Mouse (Mus musculus) adipocyte (in vitro differentiated cells): Measurements from ENCODE around the gene Cfb.
A peak's percentile ranks its signal among the peaks of the same experiment; 100 is the strongest.
"Not testable (repeated sequence)": the region's sequence is repeated elsewhere in the genome, so short reads cannot be mapped to it uniquely, and the experiment has no call there.

Experiments
- DNase-seq: peaks from one replicate; pipeline ENCODE4 v3.0.0-alpha.2; 2016; ENCODE audit warnings: low spot score

Cfb gene

DNA sequence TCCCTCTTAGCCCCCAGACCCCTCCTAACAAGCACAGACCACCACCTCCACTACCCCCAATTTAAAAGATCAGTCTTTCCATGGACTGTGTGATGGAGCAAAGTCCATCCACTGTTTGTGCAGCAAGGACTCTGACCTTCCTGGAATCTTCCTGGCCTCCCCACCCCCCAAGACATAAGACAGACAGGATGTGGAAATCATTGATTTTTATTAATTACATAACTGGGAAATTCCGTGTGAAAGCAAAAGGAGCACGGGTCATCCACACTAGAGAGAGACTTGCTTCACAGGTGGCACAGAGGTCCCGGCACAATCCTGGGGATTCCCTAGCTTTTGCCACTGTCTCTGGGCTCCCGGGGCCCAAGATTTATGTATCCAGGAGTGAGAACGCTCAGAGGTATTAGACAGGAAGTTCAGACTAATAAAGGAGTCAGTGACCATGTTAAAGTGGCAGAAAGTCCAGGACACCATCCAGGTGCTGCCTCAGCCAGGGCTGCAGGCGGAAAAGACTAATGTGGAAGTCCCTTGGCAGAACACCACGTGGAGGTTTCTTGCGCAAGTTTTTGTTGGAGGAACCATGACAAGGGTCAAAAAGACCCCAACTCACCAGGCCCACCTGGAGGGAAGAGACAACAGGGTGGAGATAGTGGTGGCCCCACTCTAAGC lies at the start of gene Cfb:
Cfb (minus strand) TSS at position 103 of the 666 bp plus-strand sequence.
- DNase-seq = peak; percentile 50

DNA sequence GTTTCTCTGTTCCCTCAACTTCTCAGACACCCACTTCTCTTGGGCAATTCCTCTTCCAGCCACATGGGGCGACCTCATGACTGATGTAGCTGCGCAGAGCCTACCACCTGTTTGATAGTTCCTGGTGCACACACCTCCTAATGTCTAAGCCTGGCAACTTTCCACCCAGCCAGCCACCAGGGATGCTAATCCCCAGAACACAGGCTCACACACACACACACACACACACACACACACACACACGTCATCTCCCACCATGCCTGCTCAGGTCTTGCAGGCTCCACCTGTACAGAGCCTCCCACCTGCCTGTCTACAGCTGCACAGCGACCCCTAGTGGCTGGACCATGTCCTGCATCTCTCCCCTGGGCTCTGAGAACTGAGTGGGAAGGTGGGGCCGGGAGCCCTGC lies 49.6 kb upstream of the Cfb start:
- DNase-seq = peak; percentile 59

DNA sequence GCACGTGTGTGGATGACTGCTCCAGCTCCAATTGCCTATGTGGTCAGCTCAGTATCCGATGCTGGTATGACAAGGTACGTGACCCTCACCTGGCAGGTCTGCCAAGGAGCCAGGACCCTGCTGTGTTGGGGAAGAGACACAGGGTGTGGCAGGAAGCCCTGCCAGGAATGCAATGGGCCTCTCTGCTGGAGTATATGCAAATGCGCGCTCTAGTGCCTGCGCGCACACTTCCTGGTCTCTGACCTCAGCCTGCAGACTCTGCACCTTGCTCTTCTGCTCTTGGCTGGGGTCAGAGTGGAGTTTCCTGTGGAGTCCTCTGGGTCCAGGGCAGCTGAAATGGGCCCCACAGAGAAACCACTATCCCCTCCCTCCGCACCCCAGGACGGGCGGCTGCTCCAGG lies 48.7 kb upstream of the Cfb start:
- DNase-seq = no peak

DNA sequence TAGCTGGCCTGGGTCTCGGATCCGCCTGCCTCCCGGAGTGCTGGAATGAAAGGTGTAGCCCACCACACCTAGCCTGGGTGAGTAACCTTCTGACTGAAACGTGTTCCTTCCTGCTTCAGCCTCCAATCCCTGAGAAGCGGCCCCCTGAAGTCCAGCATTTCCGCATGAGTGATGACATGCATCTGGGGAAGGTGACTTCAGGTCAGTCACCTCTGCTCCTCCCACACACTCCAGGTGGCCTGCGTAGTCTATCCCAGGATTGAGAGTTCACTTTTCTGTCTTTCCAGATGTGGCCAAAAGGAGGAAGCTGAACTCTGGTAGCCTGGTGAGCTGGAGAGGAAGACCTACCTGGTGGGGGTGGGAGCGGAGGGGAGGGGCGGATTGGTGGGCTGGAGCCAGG lies 40.6 kb upstream of the Cfb start:
- no peak for DNase-seq

DNA sequence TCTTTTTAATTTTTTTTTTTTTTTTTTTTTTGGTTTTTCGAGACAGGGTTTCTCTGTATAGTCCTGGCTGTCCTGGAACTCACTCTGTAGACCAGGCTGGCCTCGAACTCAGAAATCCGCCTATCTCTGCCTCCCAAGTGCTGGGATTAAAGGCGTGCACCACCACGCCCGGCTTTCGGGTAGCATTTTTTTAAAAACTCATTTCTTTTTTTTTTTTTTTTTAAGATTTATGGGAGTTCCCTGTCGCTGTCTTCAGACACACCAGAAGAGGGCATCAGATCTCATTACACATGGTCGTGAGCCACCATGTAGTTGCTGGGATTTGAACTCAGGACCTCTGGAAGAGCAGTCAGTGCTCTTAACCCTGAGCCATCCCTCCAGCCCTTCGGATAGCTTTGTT lies 39.6 kb upstream of the Cfb start:
- DNase-seq = not testable (repeated sequence)

DNA sequence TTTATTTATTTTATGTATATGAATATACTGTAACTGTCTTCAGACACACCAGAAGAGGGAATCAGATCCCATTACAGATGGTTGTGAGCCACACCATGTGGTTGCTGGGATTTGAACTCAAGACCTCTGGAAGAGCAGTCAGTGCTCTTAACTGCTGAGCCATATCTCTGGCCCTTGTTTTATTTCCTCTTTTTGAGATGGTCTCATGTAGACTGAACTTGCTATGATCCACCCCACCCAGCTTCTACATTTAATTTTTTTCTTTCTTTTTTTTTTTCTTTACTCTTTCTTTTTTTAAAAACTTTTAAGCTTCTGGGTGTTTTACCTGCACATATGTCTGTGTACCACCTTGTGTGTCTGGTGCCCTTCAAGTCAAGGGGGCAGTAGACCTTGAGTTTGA lies 38.5 kb upstream of the Cfb start:
- DNase-seq = not testable (repeated sequence)

DNA sequence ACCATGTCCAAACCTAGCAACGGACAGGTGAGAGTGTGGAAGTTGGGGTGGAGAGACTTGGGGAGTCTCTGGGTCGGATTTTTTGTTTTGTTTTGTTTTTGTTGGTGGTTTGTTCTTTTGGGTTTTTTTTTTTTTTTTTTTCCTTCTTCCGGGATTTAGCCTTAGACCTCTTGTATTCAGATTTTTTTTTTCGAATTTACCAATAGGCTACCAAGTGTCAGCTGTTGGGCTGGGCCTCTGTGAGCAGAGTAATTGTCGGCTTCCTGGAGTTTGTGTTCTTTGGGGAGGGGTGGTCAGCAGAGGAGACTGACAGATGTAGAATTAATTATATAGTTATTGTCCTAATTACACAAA lies 37.5 kb upstream of the Cfb start:
- peak; percentile 88 for DNase-seq

DNA sequence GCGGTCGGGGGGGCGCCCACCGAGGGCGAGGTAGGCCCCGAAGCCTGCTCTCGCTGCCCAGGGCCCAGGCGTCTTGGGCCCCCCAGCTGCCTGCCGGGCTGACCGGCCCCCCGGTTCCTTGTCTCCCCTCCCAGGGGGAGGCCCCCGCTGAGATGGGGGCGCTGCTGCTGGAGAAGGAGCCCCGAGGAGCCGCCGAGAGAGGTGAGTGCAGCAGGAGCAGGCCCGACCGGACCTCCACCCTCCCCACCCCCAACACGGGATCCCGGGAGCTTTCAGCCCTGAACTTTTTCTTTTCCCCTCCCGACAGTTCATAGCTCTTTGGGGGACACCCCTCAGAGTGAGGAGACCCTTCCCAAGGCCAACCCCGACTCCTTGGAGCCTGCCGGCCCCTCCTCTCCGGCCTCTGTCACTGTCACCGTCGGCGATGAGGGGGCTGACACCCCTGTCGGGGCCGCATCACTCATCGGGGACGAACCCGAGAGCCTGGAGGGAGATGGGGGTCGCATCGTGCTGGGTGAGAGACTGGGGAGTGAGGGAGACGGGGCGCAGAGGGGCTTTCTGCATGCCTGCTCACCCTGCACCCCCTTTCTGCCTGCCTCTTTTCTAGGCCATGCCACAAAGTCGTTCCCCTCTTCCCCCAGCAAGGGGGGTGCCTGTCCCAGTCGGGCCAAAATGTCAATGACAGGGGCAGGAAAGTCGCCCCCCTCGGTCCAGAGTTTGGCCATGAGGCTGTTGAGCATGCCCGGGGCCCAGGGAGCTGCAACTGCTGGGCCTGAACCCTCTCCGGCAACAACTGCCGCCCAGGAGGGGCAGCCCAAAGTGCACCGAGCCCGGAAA lies 37.0 kb upstream of the Cfb start:
- DNase-seq = peak; percentile 48

DNA sequence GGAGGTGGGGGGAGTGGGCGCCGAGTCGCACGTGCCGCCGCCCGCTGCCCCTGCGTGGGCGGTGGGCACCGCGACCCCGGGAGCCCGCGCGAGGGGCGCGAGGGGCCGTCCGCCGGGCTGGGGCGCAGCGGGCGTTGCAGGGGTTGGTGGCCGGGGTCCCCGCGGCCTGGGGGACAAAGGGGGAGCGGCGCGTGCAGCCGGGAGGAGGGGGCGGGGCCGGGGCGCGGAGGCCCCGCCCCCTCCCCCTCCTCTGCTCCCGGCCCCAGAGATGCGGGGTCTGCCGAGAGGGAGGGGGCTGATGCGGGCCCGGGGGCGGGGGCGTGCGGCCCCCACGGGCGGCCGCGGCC lies 36.4 kb upstream of the Cfb start:
- DNase-seq = no peak

DNA sequence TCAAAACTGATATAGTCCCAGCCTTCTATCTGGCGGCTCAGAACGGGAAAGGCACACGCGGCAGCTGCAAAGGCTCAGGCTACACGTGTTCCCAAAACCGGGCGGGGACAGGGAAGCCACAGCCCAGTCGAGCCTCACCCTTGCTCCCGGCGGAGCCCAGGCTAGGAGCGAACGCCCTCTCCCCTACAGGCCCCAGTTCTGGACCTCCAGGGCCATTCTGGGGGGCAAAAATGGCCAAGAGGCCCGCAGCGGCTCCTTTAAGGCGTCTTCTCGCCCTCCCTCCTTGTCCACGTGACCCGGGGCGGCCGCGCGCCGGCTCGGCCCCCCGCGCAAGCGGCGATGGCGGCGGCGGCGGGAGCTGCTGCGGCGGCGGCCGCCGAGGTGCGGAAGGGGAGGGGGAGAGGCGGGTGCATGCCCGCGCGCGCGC lies 35.9 kb upstream of the Cfb start, which contains the start of the genes C2 and Ehmt2:
C2 (minus strand) TSS at position 106 of the 427 bp plus-strand sequence.
Ehmt2 (plus strand) TSS at position 310 of the 427 bp plus-strand sequence.
- peak; percentile 87 for DNase-seq

DNA sequence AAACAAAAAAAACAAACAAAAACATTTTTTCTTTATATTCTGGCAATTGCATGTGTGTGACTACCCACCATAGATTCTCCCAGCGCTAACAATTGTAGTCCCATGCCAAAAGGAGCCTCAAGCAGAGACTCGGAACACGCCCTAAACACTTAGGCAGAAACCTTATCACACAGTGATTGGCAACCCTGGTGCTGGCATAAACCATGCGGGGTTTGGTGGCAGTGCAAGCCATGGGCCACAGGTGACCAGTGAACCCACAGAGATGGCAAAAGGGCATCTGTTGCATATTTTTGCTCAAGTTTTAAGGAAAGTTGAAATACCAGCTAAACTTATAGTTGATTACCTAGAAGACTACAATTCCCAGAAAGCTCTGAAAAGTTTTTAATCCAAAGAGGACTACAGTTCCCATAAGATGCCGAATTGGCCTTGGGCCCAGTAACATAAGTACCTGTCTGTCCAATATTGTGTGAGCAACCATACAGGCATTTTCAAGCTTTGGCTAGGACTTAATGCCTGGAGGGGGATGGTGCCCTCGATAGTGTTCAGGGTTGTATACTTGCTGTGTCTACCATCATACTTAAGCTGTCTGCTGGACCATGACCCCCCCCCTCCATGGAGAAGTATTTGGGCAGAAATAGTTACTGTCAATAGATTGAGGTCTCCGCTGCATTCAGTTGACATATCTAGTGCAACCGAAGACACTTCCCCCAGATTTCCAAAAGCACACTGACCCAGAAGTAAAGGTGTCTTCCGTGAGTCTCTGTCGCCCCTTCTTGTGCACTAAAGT lies 35.2 kb upstream of the Cfb start:
- DNase-seq = peak; percentile 78

DNA sequence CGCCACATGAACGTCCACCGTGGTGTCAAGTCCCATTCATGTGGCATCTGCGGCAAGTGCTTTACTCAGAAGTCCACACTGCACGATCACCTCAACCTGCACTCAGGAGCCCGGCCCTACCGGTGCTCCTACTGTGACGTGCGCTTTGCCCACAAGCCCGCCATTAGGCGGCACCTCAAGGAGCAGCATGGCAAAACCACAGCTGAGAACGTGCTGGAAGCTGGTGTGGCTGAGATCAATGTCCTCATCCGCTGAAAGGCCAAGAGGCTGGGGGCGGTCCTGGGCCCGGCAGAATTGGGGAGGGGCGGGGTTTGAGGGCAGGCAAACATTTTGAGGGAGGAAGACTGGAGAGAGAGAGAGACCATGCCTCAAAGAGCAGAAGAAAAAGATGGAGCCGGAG lies 34.0 kb upstream of the Cfb start:
- no peak for DNase-seq

DNA sequence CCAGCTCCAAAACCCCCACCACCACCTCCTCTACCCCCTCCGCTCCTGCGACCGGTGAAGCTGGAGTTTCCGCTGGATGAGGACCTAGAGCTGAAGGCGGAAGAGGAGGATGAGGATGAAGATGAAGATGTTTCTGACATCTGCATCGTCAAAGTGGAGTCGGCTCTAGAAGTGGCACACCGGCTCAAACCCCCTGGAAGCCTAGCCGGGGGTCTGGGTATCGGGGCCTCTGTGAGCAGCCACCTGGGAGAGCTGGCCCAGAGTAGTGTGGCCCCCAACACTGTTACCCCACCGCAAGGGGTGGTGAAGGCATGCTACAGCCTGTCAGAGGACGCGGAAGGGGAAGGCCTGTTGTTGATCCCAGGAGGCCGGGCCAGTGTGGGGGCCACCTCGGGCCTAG lies 33.4 kb upstream of the Cfb start:
- DNase-seq = no peak

DNA sequence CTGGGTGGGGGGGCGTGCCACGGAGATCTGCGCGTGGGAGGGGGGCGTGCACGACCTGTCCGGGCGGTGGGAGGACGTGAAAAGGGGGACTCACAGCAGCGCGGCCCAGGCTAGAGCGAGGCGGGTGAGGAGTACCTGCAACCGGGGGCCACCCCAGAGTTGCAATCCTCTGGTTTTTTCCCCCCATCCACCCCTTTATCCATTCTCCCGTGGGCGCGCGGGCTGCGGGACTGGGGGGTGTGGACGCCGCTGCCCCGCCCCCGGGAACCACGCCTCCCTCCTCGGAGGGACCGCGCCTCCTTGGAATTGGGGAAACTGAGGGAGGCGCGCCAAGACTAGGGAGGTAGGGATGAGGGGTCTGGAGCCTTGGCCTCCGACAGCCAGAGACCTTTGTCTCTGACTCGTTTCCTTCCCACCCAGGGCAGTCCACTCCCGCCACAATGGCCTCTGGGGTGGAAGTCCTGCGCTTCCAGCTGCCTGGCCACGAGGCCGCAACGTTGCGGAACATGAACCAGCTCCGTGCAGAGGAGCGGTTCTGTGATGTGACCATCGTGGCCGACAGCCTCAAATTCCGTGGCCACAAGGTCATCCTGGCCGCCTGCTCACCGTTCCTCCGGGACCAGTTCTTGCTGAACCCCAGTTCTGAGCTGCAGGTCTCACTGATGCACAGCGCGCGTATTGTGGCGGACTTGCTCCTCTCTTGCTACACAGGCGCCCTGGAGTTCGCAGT lies 32.6 kb upstream of the Cfb start:
- peak; percentile 43 for DNase-seq

DNA sequence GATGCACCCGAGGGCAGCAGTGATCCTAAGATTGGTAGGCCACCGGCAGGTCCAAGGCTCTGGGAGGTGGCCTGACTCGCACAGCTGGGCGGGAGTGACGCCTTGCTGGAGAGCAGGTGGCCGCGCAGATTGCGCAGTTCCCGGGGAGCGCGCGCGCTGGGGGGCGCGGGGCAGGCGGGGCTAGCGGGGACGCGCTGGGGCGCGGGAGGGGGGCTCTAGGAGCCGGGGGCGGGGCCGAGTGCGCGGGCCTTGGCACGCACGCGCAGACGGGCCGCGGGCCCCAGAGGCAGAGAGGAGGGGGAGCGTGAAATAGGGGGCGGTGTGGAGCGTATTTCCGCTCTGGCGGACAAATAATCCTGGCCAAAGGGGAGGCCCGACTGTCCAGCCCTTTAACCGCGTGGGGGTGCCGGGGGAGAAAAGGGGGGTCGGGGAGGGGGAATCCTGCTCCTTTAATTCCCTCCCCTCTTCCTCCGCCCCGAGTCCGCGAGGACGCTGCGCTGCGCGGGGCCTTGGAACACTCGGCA lies 31.8 kb upstream of the Cfb start:
- peak; percentile 97 for DNase-seq

DNA sequence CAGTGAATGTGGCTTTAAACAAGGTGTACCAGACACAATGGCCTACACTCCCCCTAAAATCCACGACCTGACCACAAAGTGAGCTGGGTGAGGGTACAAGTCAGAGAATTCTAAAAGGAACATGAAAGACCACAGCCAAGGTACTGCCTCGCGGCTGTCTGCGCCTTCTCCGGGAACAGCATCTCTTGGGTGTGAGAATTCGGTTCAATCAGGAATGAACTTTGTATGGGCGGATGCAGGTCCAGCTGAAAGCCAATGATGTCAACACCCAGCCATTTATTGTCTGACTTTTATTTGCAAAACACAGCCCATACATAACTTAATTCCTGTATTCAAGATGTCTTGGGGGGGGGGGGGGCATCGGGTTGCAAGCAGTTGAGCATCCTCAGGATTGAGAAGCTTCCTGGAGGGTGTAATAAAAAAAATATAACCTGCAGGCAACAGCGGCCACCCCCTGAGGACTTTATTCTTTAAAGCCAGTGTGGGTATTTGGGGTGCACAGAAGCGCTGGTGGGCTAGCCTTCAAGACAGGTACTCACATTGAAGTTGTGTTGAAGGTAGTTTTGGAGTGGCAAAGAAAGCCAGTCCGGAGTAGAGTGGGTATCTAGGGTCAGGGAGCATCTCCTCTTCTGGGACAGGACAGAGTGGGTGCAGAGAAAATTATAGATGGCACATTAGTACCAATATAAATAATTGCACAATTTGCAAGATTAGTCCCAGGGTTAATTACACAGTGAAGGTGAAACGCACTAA lies 30.9 kb upstream of the Cfb start:
- no peak for DNase-seq

DNA sequence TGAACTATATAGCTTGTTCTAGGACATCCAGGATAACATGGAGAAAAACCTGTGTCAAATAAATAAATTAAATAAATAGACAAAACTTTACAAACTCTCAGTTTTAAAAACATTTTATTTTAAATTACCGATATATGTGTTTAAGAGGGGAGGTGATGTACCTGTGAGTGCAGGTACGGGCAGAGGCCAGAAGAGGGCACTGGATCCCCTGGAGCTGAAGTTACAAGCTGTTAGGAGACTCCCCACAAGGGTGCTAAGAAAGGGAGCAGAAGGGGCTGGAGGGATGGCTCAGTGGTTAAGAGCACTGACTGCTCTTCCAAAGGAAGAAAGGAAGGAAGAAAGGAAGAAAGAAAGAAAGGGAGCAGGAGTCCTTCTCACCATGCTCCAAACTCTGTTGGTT lies 29.1 kb upstream of the Cfb start:
- no peak for DNase-seq

DNA sequence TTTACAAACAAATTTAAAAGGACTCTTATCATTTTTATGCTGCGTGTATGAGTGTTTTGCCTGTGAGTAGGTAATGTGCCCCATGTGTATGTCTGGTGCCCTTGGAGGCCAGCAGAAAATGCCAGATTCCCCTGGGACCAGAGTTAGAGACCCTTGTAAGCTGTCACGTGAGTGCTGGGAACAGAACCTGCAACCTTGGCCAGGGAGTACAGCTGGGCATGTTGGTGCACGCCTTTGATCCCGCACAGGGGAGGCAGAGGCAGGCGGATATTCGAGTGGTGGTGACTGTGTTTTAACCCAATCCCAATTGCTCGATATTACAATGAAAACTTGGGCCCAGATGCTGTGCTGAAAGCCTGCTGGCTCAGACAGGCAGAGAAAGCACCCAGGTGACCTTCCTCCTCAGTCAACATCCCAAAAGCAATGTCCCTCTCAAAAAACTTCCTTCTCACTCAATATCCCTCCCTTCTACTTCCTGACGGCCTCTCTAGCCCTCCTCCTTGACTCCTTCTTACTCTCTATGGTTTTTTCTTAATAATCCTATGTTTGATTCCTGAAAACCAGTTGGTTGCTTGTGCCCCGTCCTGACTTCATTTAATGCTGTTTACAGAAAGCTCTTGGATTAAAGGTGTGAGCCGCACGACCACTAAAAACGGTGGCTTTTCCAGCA lies 27.9 kb upstream of the Cfb start:
- no peak for DNase-seq

DNA sequence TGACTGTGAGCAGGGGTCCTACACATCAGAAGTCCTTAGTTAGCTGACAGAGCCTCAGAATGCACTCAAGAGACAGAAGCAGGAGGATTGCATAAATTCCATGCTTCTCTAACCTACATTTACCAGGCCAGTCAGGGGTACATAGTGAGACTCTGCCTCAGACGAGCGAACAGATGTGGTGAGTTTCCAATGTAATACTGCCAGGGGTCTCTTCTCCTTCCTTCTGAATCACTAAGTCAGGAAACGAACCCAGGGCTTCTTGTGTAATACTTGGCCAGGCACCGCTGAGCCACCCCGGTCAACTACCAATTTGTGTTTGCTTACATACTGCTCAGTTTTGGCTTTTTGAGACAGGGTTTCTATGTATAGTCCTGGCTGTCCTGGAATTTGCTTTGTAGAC lies 25.6 kb upstream of the Cfb start:
- no peak for DNase-seq

DNA sequence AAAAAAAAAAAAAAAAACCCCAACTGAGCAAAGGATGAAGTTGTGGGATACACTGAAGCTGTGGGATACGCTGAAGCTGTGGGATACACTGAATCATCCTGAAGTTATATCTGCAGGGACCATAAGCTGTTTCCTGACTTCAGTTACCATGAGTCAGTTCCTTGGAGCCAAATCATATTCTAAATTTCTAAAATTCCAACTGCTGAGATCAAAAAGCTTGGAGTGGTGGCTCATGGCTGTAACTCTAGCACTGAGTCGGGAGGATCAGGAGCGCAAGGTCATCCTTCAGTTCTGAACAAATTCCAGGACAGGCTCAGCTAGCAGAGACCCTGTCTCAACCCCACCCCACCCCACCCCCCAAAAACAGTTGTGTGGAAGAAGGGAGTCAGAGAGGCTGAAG lies 23.3 kb upstream of the Cfb start:
- no peak for DNase-seq

DNA sequence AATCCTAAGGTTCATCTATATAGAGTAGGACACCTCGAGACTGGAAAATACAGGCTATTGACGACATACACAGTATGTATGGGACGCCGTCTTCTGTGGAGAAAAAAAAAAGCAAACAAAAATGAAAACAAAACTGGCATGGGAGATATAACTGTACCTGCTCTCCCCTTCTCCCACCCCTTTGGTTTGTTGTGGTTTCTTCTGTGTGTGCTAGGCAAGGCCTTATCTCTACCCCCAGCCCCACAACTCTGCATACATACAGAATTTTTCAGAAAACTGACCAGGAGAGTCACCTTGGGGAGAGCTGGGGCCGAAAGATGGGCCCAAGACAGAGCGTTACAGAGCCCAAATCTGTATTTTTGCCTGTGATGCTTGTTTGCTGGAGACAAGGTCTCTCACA lies 22.4 kb upstream of the Cfb start:
- no peak for DNase-seq
